Mouse (Mus musculus) embryonic fibroblast, embryonic 13.5 days (primary cell): ENCODE data around the gene Hspg2.

Experiments used
- CTCF ChIP-seq: IDR thresholded peaks from 2 replicates; pipeline ENCODE4 v1.5.1; 2011; ENCODE audit warnings: mild to moderate bottlenecking, control low read depth, low read length, moderate library complexity, borderline replicate concordance; ENCODE audit not compliant: insufficient read depth
- POLR2A ChIP-seq: IDR thresholded peaks from 2 replicates; pipeline ENCODE4 v1.6.1; 2011; ENCODE audit warnings: low read depth, mild to moderate bottlenecking, control low read depth, low read length, moderate library complexity

- TF ChIP-seq POLR2A (peak; percentile 94), CTCF (no peak)
Measured at GRCm38 (mm10) chr4:137468260-137469080, at the start of gene Hspg2.
